Mouse (Mus musculus) CD8-positive naive resting alpha-beta T cell, adult 2 months (primary cell): Measurements from ENCODE around the gene Cpvl.

ENCODE experiments used
- DNase-seq, 2 experiments: peaks; one replicate each; pipeline ENCODE4 v3.0.0; 2022; ENCODE audit warnings: low read depth in 2 of 2, low spot score in 2 of 2

Cpvl gene

DNA sequence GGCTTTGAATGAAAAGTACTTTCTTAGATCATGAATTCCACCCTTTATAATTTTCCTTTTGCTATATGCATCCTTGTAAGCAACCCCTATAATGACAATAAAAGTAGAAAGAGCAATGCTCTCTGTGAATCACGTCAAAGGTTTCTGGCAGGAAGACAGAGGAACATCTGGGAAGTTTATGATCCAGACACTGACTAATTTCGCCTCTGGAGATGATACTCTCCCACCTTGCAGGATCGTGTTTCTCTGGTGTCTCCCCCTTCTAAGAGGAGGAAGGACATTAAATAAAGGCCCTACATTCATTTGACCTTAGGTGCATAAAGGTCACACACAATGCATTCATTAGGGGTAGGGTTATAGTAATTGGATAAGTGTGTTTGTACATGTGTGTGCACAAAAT, 87.4 kb downstream of the Cpvl start:
- no peak for DNase-seq

- DNase-seq: no peak
Measured at GRCm38 (mm10) chr6:53884931-53885330, 93.5 kb downstream of the Cpvl start.

DNA sequence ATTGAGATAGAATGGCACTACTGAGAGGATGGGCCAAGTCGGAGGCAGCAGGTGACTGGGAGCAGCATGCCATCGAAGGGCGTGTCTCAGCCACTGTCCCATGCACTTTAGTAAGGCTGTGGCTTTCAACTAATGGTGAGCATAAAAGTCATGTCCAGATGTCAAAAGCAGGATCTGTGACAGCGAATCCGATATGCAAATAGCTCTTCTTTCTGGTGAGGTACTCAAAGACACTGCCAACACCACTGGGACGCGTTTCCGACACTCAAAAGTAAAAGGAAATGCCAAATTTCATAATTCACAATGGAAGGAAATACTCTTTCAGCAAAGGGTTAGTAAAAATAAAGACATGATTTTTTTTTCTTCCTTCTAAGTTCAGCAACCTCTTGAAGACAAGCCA, 94.0 kb downstream of the Cpvl start:
- no peak for DNase-seq

- no peak for DNase-seq
Measured at GRCm38 (mm10) chr6:53883405-53883804, 95.1 kb downstream of the Cpvl start.

DNA sequence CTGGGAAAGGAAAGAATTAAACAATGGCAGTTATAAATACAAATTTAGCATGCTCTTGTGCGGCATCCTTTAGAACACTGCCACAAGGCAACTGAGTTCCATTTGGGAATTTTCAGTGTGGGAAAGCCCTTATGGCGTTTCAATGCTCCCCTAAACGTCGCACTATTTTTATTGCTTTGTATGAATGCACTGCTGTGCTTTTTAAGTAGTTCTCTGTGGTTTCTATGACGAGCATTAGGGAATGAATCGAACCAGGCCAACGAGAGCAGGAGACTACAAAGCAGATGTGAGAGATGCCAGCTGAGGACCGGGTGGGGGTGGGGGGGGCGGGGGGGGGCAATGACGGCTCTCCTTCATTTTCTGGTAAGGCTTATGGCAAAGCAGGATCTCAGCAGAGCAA, 96.8 kb downstream of the Cpvl start:
- DNase-seq: no peak

GRCm38 (mm10) chr6:53881235-53881606, 97.2 kb downstream of the Cpvl start:
- no peak for DNase-seq

DNA sequence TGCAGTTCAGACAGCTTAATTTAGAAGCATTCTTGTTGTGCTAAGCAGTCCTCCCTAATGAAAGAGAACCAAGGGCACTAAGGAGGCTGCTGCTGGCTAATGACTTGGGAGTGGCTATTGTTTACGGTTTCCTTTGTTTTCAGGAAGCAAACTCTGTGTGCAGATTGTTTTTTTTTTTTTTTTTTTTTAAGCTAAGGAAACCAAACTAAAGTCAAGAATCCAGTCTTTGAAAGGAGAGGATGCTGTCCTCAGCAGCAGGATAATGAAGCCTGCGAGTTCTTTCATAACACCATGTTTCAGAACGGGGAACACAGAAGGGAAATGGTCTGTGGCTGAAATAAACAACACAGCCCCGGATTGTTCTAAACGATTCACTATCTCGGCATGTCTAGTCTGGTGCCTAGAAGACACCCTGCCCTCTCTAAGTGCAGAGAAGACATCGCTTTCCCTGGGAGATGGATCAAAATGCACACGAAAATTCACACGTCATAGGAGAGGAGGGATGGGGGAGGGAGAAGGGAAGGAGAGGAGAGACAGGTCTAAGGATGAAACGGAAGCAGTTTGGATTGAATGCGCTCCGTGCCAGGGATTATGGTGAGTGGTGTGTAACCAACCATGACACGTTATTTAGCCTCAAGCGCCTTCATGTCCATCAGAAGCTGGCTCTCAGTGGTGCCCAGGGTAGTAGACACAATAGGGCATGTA, 97.8 kb downstream of the Cpvl start:
- DNase-seq: no peak

DNA sequence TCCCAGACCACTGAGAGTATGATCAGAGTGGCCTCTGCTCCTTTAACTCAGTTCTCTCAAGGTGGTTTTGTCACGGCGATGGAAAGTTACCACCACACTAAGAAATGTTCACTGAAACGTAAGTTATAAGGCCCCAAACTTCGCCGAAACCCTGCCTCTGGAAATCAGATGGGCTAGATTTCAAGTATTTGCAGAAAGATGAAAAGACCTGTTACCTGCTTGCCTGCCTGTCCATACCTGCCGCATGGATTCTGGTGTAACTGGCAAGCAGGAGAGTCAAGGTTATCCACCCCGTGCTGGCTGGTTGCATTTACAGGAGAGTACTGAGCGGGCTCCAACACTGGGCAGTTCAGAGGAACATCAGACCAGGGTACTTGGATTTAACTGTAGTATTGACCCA, 98.9 kb downstream of the Cpvl start:
- DNase-seq: no peak

- no peak for DNase-seq
Measured at GRCm38 (mm10) chr6:53874881-53875429, 103.5 kb downstream of the Cpvl start.

DNA sequence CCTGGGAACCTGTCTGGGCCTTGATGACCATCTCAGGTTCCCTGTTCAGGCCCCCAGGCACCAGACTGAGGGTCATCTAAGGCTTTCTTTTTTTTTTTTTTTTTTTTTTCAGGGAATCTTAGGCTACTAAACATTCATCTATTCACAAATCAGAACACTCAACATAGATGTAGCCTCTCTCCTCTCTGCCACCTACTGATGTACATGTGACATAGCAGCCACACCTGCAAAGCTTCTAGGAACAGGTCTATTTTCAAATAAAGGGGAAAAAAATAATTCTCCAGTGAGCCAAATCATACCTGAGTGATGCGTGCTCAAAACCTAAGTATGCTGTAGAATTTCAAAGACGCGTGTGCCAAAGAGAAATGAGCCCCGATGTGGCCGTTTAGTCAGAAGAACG, 106.6 kb downstream of the Cpvl start:
- no peak for DNase-seq

- no peak for DNase-seq
Measured at GRCm38 (mm10) chr6:53863011-53863410, 115.5 kb downstream of the Cpvl start.

DNA sequence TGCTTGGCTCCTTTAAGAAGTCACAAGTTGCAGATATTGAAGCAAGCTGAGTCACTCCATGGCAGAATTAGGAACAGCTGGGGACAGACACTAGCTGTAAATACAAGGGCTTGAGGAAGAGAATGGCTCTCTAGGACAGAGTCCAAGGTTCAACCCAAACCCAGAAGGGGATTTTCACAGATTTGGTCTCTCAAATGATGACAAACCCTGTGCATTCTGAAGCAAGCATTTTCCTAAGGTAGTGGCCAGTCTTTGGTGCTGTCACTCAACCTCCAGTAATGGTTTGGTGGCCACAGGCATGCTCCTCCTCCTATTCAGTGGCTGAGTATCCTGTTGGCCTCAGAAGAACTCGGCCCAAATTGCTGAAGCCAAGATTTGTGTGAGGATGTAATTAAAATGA, 119.4 kb downstream of the Cpvl start:
- no peak for DNase-seq

GRCm38 (mm10) chr6:53857822-53858221, 120.6 kb downstream of the Cpvl start:
- no peak for DNase-seq

GRCm38 (mm10) chr6:53856775-53857174, 121.7 kb downstream of the Cpvl start:
- no peak for DNase-seq

DNA sequence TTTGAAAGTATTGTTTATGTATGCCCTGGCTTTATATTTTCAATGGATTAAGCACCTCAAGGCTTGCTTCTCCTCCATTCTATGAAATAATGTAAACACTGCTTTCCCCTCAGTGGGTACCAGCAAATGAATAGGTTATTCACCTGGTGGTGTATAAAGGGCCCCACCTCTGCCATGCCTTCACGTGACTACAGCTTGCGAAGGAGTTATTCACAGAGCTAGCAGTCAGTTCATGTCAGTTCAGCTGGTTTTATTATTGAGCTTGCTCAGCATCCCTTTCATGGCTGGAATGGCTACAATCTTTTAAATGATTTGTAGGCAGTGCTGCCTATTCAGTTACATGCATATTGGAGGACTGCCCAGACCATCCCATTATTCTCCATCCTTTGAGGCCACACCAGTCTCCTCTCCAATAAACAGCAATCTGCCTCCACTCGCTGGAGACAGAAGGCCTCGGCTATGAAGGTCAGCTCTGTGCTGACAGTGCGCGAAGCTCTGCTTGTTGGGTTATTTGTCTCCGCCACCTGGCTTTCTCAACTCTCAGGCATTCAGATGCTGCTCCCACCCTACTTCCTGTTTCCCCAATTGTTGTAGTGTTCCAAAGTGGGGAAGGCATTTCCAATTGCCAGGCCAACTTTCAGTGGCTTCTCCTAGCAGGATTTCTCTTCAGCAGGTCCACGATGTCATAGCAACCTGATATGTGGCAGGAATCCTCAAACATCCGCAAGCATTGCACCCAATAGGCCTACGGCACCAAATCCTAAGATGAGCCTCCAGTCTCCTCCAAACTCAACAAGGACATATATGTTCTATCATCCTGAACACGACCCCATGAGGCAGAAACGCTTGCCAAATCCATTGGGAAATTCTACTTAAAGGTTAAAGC, 123.3 kb downstream of the Cpvl start:
- no peak for DNase-seq

DNA sequence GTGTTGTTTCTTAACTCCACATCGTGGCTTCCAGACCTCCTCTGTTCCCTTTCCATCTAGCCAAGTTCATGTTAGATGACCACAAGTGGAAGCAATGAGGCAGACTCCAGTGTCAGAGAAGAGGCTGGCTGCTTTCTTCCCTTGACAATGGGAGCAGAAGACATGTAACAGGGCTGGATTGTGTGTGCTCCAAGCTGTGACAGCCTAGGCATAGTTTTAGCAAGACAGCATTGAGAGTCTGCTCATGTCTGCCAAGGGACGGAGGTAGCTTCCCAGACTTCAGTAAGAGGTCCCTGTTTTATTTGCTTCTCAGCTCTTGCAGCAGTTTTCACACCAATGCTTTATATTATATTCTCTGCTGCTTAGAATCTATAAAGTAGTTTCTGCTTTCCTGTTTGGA, 124.2 kb downstream of the Cpvl start:
- no peak for DNase-seq

GRCm38 (mm10) chr6:53853546-53853945, 124.9 kb downstream of the Cpvl start:
- no peak for DNase-seq

- DNase-seq: no peak
Measured at GRCm38 (mm10) chr6:53844626-53845025, 133.8 kb downstream of the Cpvl start.

GRCm38 (mm10) chr6:53825213-53825612, 153.3 kb downstream of the Cpvl start:
- DNase-seq: no peak
